Mouse (Mus musculus): ENCODE results near the gene Aldh5a1. TPM values are rescaled to one million over a fixed set of nuclear protein-coding genes. Genes with fewer than 3 reads are reported as not detected.

Gene Aldh5a1
- polyA plus RNA-seq, 1 experiment from 2014 or later, result 9.1 TPM

DNA sequence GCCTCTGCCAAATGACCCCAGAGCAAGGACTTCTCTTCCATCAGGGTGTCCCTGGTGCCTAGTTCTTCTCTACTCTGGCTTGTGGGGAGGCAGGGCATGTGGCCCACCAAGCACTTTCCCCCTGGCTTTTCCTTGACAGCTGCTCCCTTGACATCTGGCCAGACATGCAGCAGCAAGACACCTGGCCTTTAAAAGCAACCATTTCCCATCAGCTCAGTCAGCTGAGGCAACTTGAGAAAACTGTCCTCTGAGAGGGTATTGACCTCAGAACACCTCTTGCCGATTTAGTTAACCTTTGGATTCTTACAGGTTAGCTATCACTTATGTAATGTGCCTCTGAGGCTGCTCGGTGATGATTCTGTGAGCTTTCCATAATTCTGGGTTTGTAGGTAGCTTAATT lies 43.6 kb downstream of the Aldh5a1 start:
- DNase-seq (ENCODE audit: low spot score, missing footprints) (no peak), ATAC-seq (ENCODE audit: low FRiP score) (no peak)
- Histone ChIP-seq H3K36me3 (ENCODE audit: control insufficient read depth, insufficient read depth, low read length) (no peaks in the 10 kb centered on the region), H3K27ac (ENCODE audit: low read depth, low read length) (no peak overlapping the region), H3K4me2 (no peak overlapping the region), H3K9ac (ENCODE audit: low read length) (no peak overlapping the region), H3K4me1 (ENCODE audit: control insufficient read depth, insufficient read depth, low read length) (no peaks in the 10 kb centered on the region), H3K9me3 (ENCODE audit: control insufficient read depth, low read length) (no peaks in the 10 kb centered on the region), H3K4me3 (ENCODE audit: low read depth, low read length) (no peak overlapping the region), H3K27me3 (ENCODE audit: control insufficient read depth, insufficient read depth, low read length) (no peaks in the 10 kb centered on the region)
- WGBS, result 82% methylated on average over 2 of the region's 2 CpGs

DNA sequence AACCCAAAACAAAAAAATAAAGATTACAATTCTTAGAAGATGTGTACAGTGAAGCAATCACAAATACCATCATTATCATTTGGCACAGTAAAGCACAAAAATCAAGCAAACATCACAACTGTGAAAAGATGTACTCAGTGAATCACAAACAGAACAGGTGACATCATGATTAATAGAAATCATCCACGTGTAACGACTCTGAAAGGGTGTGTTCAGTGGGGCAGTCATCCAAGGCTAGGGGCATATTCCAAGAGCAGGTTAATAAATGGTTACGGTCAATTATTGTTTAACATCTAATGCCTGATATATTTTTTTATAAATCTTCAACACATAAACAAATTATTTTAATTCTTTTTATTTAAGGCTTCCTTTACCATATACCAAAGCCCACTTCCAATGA lies 44.9 kb downstream of the Aldh5a1 start:
- DNase-seq (ENCODE audit: low spot score, missing footprints) (no peak), ATAC-seq (ENCODE audit: low FRiP score) (no peak)
- WGBS, result 94% methylated on average over 3 of the region's 3 CpGs
- H3K36me3 ChIP-seq (ENCODE audit: control insufficient read depth, insufficient read depth, low read length), result no peaks in the 10 kb centered on the region
- H3K27me3 ChIP-seq (ENCODE audit: control insufficient read depth, insufficient read depth, low read length), result no peaks in the 10 kb centered on the region
- H3K9ac ChIP-seq (ENCODE audit: low read length), result no peak overlapping the region
- no peaks in the 10 kb centered on the region for H3K9me3 ChIP-seq (ENCODE audit: control insufficient read depth, low read length)
- H3K4me1 ChIP-seq (ENCODE audit: control insufficient read depth, insufficient read depth, low read length), result no peaks in the 10 kb centered on the region
- no peak overlapping the region for H3K27ac ChIP-seq (ENCODE audit: low read depth, low read length)
- H3K4me2 ChIP-seq, result no peak overlapping the region
- no peak overlapping the region for H3K4me3 ChIP-seq (ENCODE audit: low read depth, low read length)

DNA sequence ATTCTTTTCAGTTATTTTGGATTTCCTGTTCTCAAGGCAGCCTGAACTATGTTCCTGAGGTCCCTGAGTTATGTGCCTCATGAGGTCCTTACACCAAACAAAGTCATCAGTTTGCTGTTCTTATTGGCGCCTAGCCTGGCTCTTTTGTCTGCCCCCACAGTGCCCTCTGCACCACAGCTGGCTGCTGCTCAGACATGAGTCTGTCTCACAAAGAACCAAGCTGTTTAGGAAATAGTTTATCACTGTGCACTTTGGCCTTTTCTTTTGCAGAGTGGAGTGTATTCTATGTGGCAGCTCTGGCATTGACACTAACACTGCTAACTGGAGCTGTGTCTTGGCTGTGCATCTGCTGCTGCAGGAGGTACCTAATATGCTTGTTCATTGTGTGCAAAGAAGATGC lies 47.9 kb downstream of the Aldh5a1 start:
- no peaks in the 10 kb centered on the region for H3K4me1 ChIP-seq (ENCODE audit: control insufficient read depth, insufficient read depth, low read length)
- no peaks in the 10 kb centered on the region for H3K36me3 ChIP-seq (ENCODE audit: control insufficient read depth, insufficient read depth, low read length)
- no peak overlapping the region for H3K4me3 ChIP-seq (ENCODE audit: low read depth, low read length)
- H3K27me3 ChIP-seq (ENCODE audit: control insufficient read depth, insufficient read depth, low read length), result no peaks in the 10 kb centered on the region
- ATAC-seq (ENCODE audit: low FRiP score) (no peak), DNase-seq (ENCODE audit: low spot score, missing footprints) (no peak)
- WGBS, result 59% methylated on average over 1 of the region's 1 CpGs
- no peak overlapping the region for H3K9ac ChIP-seq (ENCODE audit: low read length)
- no peak overlapping the region for H3K4me2 ChIP-seq
- no peak overlapping the region for H3K27ac ChIP-seq (ENCODE audit: low read depth, low read length)
- no peaks in the 10 kb centered on the region for H3K9me3 ChIP-seq (ENCODE audit: control insufficient read depth, low read length)

- no peaks in the 10 kb centered on the region for H3K9me3 ChIP-seq (ENCODE audit: control insufficient read depth, low read length)
- H3K27me3 ChIP-seq (ENCODE audit: control insufficient read depth, insufficient read depth, low read length), result no peaks in the 10 kb centered on the region
- no peak overlapping the region for H3K4me2 ChIP-seq
- no peak overlapping the region for H3K9ac ChIP-seq (ENCODE audit: low read length)
- H3K27ac ChIP-seq (ENCODE audit: low read depth, low read length), result no peak overlapping the region
- H3K4me3 ChIP-seq (ENCODE audit: low read depth, low read length), result no peak overlapping the region
- ATAC-seq (ENCODE audit: low FRiP score), result no peak
- no peak for DNase-seq (ENCODE audit: low spot score, missing footprints)
- H3K36me3 ChIP-seq (ENCODE audit: control insufficient read depth, insufficient read depth, low read length), result no peaks in the 10 kb centered on the region
- no peaks in the 10 kb centered on the region for H3K4me1 ChIP-seq (ENCODE audit: control insufficient read depth, insufficient read depth, low read length)
- WGBS, result 93% methylated on average over 6 of the region's 6 CpGs
These were observed 55.0 kb downstream of the Aldh5a1 start for GRCm38 (mm10) chr13:24882411-24882810.

- no peak overlapping the region for H3K27ac ChIP-seq (ENCODE audit: low read depth, low read length)
- H3K9me3 ChIP-seq (ENCODE audit: control insufficient read depth, low read length), result no peaks in the 10 kb centered on the region
- H3K4me2 ChIP-seq, result no peak overlapping the region
- ATAC-seq (ENCODE audit: low FRiP score) (no peak), DNase-seq (ENCODE audit: low spot score, missing footprints) (no peak)
- WGBS, result 91% methylated on average over 5 of the region's 5 CpGs
- H3K4me3 ChIP-seq (ENCODE audit: low read depth, low read length), result no peak overlapping the region
- no peaks in the 10 kb centered on the region for H3K4me1 ChIP-seq (ENCODE audit: control insufficient read depth, insufficient read depth, low read length)
- H3K36me3 ChIP-seq (ENCODE audit: control insufficient read depth, insufficient read depth, low read length), result no peaks in the 10 kb centered on the region
- no peak overlapping the region for H3K9ac ChIP-seq (ENCODE audit: low read length)
- H3K27me3 ChIP-seq (ENCODE audit: control insufficient read depth, insufficient read depth, low read length), result no peaks in the 10 kb centered on the region
These were observed 56.8 kb downstream of the Aldh5a1 start for GRCm38 (mm10) chr13:24880704-24881103.

GRCm38 (mm10) chr13:24880208-24880607 lies 57.3 kb downstream of the Aldh5a1 start:
- 91% methylated on average over 6 of the region's 6 CpGs for WGBS
- H3K4me1 ChIP-seq (ENCODE audit: control insufficient read depth, insufficient read depth, low read length), result no peaks in the 10 kb centered on the region

DNA sequence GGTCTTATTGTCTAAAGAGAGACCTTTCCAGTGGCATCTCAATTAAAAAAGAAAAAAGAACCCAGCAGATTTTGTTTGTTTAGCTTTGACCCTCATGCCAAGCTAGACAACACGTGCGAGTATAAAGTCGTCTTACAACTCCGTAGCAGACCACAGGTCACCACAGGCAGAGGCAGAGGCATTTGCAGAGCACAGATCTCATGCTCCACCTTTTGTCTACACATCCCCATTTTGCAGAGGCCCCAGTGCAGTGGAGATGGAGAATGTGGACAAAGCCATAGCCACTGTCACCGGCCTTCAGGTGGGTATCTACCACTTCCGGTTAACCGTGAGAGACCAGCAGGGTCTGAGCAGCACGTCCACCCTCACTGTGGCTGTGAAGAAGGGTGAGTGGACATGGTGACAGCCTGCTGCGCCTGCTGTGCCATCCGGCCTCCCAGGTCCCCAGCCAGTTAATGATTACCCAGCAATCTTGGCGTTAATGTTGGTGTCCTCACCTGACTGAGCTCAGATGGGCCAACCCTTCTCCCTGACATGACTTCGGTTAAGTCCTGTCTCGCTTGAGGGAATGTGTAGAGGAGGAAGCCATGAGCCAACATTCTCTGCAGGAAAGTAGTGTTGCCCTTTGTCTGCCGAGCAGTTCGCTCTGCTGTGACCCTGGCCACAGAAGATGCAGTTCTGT lies 58.0 kb downstream of the Aldh5a1 start:
- no peaks in the 10 kb centered on the region for H3K9me3 ChIP-seq (ENCODE audit: control insufficient read depth, low read length)
- H3K4me1 ChIP-seq (ENCODE audit: control insufficient read depth, insufficient read depth, low read length), result no peaks in the 10 kb centered on the region
- DNase-seq (ENCODE audit: low spot score, missing footprints) (no peak), ATAC-seq (ENCODE audit: low FRiP score) (no peak)
- H3K27ac ChIP-seq (ENCODE audit: low read depth, low read length), result no peak overlapping the region
- no peak overlapping the region for H3K4me3 ChIP-seq (ENCODE audit: low read depth, low read length)
- WGBS, result 87% methylated on average over 15 of the region's 15 CpGs
- no peak overlapping the region for H3K4me2 ChIP-seq
- H3K9ac ChIP-seq (ENCODE audit: low read length), result no peak overlapping the region
- no peaks in the 10 kb centered on the region for H3K27me3 ChIP-seq (ENCODE audit: control insufficient read depth, insufficient read depth, low read length)
- no peaks in the 10 kb centered on the region for H3K36me3 ChIP-seq (ENCODE audit: control insufficient read depth, insufficient read depth, low read length)

More at GRCm38 (mm10) chr13:24880208-24880607, 57.3 kb downstream of the Aldh5a1 start:
- H3K27me3 ChIP-seq (ENCODE audit: control insufficient read depth, insufficient read depth, low read length), result no peaks in the 10 kb centered on the region
- DNase-seq (ENCODE audit: low spot score, missing footprints) (no peak), ATAC-seq (ENCODE audit: low FRiP score) (no peak)
- H3K4me2 ChIP-seq, result no peak overlapping the region
- no peaks in the 10 kb centered on the region for H3K36me3 ChIP-seq (ENCODE audit: control insufficient read depth, insufficient read depth, low read length)
- no peaks in the 10 kb centered on the region for H3K9me3 ChIP-seq (ENCODE audit: control insufficient read depth, low read length)
- H3K9ac ChIP-seq (ENCODE audit: low read length), result no peak overlapping the region
- no peak overlapping the region for H3K4me3 ChIP-seq (ENCODE audit: low read depth, low read length)
- no peak overlapping the region for H3K27ac ChIP-seq (ENCODE audit: low read depth, low read length)

GRCm38 (mm10) chr13:24868233-24868632 lies 69.2 kb downstream of the Aldh5a1 start:
- Histone ChIP-seq H3K4me1 (ENCODE audit: control insufficient read depth, insufficient read depth, low read length) (no peaks in the 10 kb centered on the region), H3K9ac (ENCODE audit: low read length) (no peak overlapping the region), H3K27me3 (ENCODE audit: control insufficient read depth, insufficient read depth, low read length) (no peaks in the 10 kb centered on the region), H3K36me3 (ENCODE audit: control insufficient read depth, insufficient read depth, low read length) (no peaks in the 10 kb centered on the region), H3K4me2 (no peak overlapping the region), H3K4me3 (ENCODE audit: low read depth, low read length) (no peak overlapping the region), H3K27ac (ENCODE audit: low read depth, low read length) (no peak overlapping the region), H3K9me3 (ENCODE audit: control insufficient read depth, low read length) (no peaks in the 10 kb centered on the region)
- ATAC-seq (ENCODE audit: low FRiP score) (no peak), DNase-seq (ENCODE audit: low spot score, missing footprints) (no peak)
- WGBS, result 87% methylated on average over 7 of the region's 7 CpGs

- DNase-seq (ENCODE audit: low spot score, missing footprints), result no peak
- no peaks in the 10 kb centered on the region for H3K36me3 ChIP-seq (ENCODE audit: control insufficient read depth, insufficient read depth, low read length)
- no peaks in the 10 kb centered on the region for H3K9me3 ChIP-seq (ENCODE audit: control insufficient read depth, low read length)
- H3K27ac ChIP-seq (ENCODE audit: low read depth, low read length), result no peak overlapping the region
- H3K9ac ChIP-seq (ENCODE audit: low read length), result no peak overlapping the region
- H3K4me3 ChIP-seq (ENCODE audit: low read depth, low read length), result no peak overlapping the region
- WGBS, result 92% methylated on average over 10 of the region's 10 CpGs
- ATAC-seq (ENCODE audit: low FRiP score), result no peak
- H3K4me1 ChIP-seq (ENCODE audit: control insufficient read depth, insufficient read depth, low read length), result no peaks in the 10 kb centered on the region
- H3K27me3 ChIP-seq (ENCODE audit: control insufficient read depth, insufficient read depth, low read length), result no peaks in the 10 kb centered on the region
- H3K4me2 ChIP-seq, result no peak overlapping the region
These were observed 69.7 kb downstream of the Aldh5a1 start for GRCm38 (mm10) chr13:24867789-24868188.

All from midbrain, embryonic 11.5 days (tissue).